Mouse (Mus musculus) CD4-positive, CD25-positive, alpha-beta regulatory T cell, adult 2 months (primary cell): ENCODE measurements around the gene Gm5771.
"Not testable (repeated sequence)": the region's sequence is repeated elsewhere in the genome, so short reads cannot be mapped to it uniquely, and the experiment has no call there.

Experiments used
- DNase-seq: peaks from one replicate; pipeline ENCODE4 v3.0.0-alpha.2; 2012; ENCODE audit warnings: low read depth, low spot score

The Gm5771 gene

GRCm38 (mm10) chr6:41392056-41392455 lies at the start of gene Gm5771:
Gm5771 (plus strand) TSS chr6:41392356.
- not testable (repeated sequence) for DNase-seq

GRCm38 (mm10) chr6:41353932-41354331 lies 38.2 kb upstream of the Gm5771 start, which contains the start of gene Try10:
Try10 (plus strand) TSS chr6:41354105.
- DNase-seq = no peak

DNA sequence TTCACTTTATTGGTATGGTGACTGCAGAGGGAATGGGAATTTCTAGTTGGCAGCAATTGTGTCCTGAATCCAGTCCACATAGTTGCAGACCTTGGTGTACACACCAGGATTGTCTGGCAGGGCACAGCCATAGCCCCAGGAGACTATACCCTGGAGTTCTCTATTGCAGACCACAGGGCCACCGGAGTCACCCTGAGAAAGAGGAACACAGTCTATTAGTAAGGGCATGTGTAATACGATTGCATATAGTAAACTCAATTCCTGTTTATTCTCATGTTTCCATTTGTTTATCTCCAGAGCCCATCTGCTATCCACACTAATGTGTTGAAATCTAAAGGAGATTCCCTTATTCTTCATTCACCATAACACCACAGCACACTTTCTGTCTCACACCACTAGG lies 18.4 kb upstream of the Gm5771 start:
- not testable (repeated sequence) for DNase-seq

DNA sequence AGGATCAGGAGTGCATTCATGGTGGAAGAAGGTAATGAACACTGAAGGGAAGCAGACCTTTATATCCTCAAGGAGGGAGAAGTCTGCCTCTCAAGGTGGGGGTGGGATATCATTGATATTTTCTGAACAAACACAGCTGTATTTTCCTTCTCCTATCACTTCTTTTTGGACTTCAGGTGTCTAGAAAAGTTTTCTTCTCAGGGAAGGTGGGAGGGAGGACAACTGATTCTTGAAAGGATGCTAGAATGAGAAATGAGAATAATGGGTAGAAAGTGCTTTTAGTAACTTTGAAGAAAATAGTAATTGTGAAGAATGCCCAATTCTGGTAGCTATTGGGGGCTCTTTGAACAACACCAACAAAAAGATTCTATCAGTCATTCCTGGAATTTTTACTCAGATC lies 14.6 kb upstream of the Gm5771 start, which contains the start of gene Prss3:
TSS of gene Prss3 (minus strand) at position 101 of the 400 bp plus-strand sequence.
- DNase-seq = not testable (repeated sequence)

DNA sequence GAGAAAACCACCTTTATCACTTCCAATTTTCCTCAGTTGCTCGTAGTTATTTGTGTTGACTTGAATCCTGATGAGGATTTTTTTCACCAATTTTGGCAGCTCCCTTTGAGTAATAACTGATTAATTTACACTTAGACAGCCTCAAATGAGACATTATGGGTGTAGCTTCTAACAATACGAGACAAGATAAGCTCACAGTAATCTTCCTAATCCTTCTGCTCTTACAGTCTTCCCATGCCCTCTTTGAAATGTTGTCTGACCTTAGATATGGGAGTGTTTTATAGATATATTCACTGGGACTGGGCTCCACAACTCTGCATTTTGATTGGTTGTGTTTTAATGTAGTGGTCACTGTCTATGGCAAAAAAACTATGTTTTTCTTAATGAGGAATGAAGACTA lies 5.4 kb upstream of the Gm5771 start:
- DNase-seq = no peak

DNA sequence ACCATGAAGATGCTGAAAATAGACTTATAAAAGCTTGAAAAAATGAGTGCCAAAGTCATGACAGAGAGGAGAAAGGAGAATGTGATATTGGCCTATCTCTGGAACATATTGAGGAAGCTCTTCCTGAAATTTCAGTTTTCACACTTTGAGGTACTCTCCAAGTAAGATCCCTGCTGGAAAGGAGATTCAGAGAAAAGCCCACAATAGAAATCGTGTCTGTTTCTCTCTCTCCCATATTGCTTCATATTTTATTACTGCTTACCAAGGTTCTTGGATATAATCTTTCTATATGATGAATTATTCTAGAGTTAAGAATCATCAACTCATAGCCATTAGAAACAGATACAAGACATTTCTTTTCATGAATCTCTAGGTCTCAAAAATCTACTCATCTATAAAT lies 516 bp upstream of the Gm5771 start:
- not testable (repeated sequence) for DNase-seq

GRCm38 (mm10) chr6:41442261-41442660 lies 50.1 kb downstream of the Gm5771 start:
- DNase-seq = not testable (repeated sequence)

DNA sequence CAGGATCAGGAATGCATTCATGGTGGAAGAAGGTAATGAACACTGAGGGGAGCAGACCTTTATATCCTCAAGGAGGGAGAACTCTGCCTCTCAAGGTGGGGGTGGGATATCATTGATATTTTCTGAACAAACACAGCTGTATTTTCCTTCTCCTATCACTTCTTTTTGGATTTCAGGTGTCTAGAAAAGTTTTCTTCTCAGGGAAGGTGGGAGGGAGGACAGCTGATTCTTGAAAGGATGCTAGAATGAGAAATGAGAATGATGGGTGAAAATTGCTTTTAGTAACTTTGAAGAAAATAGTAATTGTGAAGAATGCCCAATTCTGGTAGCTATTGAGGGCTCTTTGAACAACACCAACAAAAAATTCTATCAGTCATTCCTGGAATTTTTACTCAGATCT lies 53.9 kb downstream of the Gm5771 start, which contains the start of gene Gm10334:
TSS of gene Gm10334 (minus strand) at position 101 of the 400 bp plus-strand sequence.
- not testable (repeated sequence) for DNase-seq
